ENCODE assay signal across 8 mouse cellular contexts in genomic region chr12:112510733-112511372, GRCm38 (mm10). TPM values are rescaled to one million over a fixed set of nuclear protein-coding genes. Genes with fewer than 3 reads are reported as not detected.
DNase-seq lines count a peak whose midpoint lies in the region; ATAC-seq and TF ChIP-seq lines count a peak whose summit lies in the region.

No protein-coding gene starts in this region.

- peak; percentile 59 for DNase-seq in adrenal gland, adult 2 months
- DNase-seq in adrenal gland, adult 8-10 months = no peak
- DNase-seq in left cerebral cortex, postnatal 4 days = peak; percentile 54
- DNase-seq in gastrocnemius, postnatal 36 days = no peak

- intact Hi-C loops in left cerebral cortex, postnatal 4 days (cut with DNase I) = no loop called here
- intact Hi-C loops in gastrocnemius, postnatal 36 days (cut with DNase I) = no loop called here

- H3K4me1 ChIP-seq in E14TG2a.4 (replicated peaks; ENCODE audit: low read depth, low read length) = peaks cover 28% of the 10 kb centered on the region
- H3K4me1 ChIP-seq in embryonic facial prominence, embryonic 12.5 days = 0 out of 2 replicates have a peak, but pooled peaks cover 2% of the 10 kb centered on the region
- H3K4me1 ChIP-seq in hindbrain, embryonic 13.5 days (replicated peaks) = peaks cover 62% of the 10 kb centered on the region
- peaks cover 41% of the 10 kb centered on the region for H3K4me1 ChIP-seq in neural tube, embryonic 14.5 days (ENCODE audit: control insufficient read depth, insufficient read depth, low read length)

- H3K9me3 ChIP-seq in E14TG2a.4 (ENCODE audit: low read length) = no peaks in the 10 kb centered on the region
- H3K9me3 ChIP-seq in embryonic facial prominence, embryonic 12.5 days = no peaks in the 10 kb centered on the region
- no peaks in the 10 kb centered on the region for H3K9me3 ChIP-seq in hindbrain, embryonic 13.5 days
- H3K9me3 ChIP-seq in neural tube, embryonic 14.5 days (ENCODE audit: control insufficient read depth, low read length) = no peaks in the 10 kb centered on the region

- H3K36me3 ChIP-seq in E14TG2a.4 (ENCODE audit: insufficient read depth, low read length) = no peaks in the 10 kb centered on the region
- no peaks in the 10 kb centered on the region for H3K36me3 ChIP-seq in embryonic facial prominence, embryonic 12.5 days
- no peaks in the 10 kb centered on the region for H3K36me3 ChIP-seq in hindbrain, embryonic 13.5 days
- H3K36me3 ChIP-seq in neural tube, embryonic 14.5 days (ENCODE audit: control insufficient read depth, insufficient read depth, low read length) = no peaks in the 10 kb centered on the region

- no peak for TF ChIP-seq CTCF in E14TG2a.4 (conservative IDR thresholded peaks at IDR 0.05; ENCODE audit: low read length)

- peak overlapping the region; percentile 65 for H3K4me2 ChIP-seq in embryonic facial prominence, embryonic 12.5 days (replicated peaks)
- peak overlapping the region; percentile 72 for H3K4me2 ChIP-seq in hindbrain, embryonic 13.5 days
- H3K4me2 ChIP-seq in neural tube, embryonic 14.5 days (ENCODE audit: low read depth, low read length) = peak overlapping the region; percentile 63

- no peak overlapping the region for H3K27ac ChIP-seq in embryonic facial prominence, embryonic 12.5 days
- H3K27ac ChIP-seq in hindbrain, embryonic 13.5 days = peak overlapping the region; percentile 87
- peak overlapping the region; percentile 74 for H3K27ac ChIP-seq in neural tube, embryonic 14.5 days (ENCODE audit: low read depth, low read length)

- H3K9ac ChIP-seq in embryonic facial prominence, embryonic 12.5 days = no peak overlapping the region
- H3K9ac ChIP-seq in hindbrain, embryonic 13.5 days = peak overlapping the region; percentile 70
- peak overlapping the region; percentile 69 for H3K9ac ChIP-seq in neural tube, embryonic 14.5 days (replicated peaks; ENCODE audit: low read depth, low read length)

- ATAC-seq in embryonic facial prominence, embryonic 12.5 days (ENCODE audit: insufficient number of reproducible peaks, insufficient read depth, low FRiP score, low TSS enrichment) = peak; percentile 75
- peak; percentile 67 for ATAC-seq in hindbrain, embryonic 13.5 days (ENCODE audit: low FRiP score)
- ATAC-seq in neural tube, embryonic 14.5 days (ENCODE audit: low read depth) = peak; percentile 71

- H3K27me3 ChIP-seq in E14TG2a.4 (ENCODE audit: insufficient read depth, low read length) = peaks cover 50% of the 10 kb centered on the region
- peaks cover 29% of the 10 kb centered on the region for H3K27me3 ChIP-seq in embryonic facial prominence, embryonic 12.5 days
- peaks cover 47% of the 10 kb centered on the region for H3K27me3 ChIP-seq in hindbrain, embryonic 13.5 days
- H3K27me3 ChIP-seq in neural tube, embryonic 14.5 days (ENCODE audit: control insufficient read depth, insufficient read depth, low read length) = no peaks in the 10 kb centered on the region

- peak overlapping the region; percentile 78 for H3K4me3 ChIP-seq in E14TG2a.4 (replicated peaks; ENCODE audit: low read length)
- peak overlapping the region; percentile 35 for H3K4me3 ChIP-seq in embryonic facial prominence, embryonic 12.5 days
- peak overlapping the region; percentile 46 for H3K4me3 ChIP-seq in hindbrain, embryonic 13.5 days
- H3K4me3 ChIP-seq in neural tube, embryonic 14.5 days (ENCODE audit: low read depth, low read length) = peak overlapping the region; percentile 40

- 3% methylated on average over 62 of the region's 62 CpGs for WGBS in embryonic facial prominence, embryonic 12.5 days
- WGBS in hindbrain, embryonic 13.5 days = 3% methylated on average over 62 of the region's 62 CpGs
- WGBS in neural tube, embryonic 14.5 days = 1% methylated on average over 62 of the region's 62 CpGs

RNA-seq across cellular contexts. Expression of gene Tmem179, which starts 5.7 kb away (rescaled TPM):
- total RNA-seq in adrenal gland, adult 2 months (2021) = 10 to 100 TPM in 1 of 2 experiments, 1 to 10 TPM in 1; 2.7 to 10.5 TPM
- 6.1 and 8.8 TPM in 2 replicates for polyA plus RNA-seq in adrenal gland, adult 2 months (2012; rRNA removed)
- 10 to 100 TPM in 2 of 4 experiments, 1 to 10 TPM in 2; 9.5 to 15.5 (median 10.5) TPM for total RNA-seq in adrenal gland, adult 8-10 months (2022)
- polyA plus RNA-seq in embryonic facial prominence, embryonic 12.5 days (2016; fragmentation: Nextera tagmentation; extraction: Ambion mirVana) = 1.9 and 2.8 TPM in 2 replicates
- polyA plus RNA-seq in hindbrain, embryonic 13.5 days (2015; fragmentation: Nextera tagmentation; extraction: Ambion mirVana) = 40.8 and 44.4 TPM in 2 replicates
- 10 to 100 TPM; 83.6 to 91.1 TPM for total RNA-seq in left cerebral cortex, postnatal 4 days (2021)
- polyA plus RNA-seq in neural tube, embryonic 14.5 days (2014; fragmentation: Nextera tagmentation; extraction: Ambion mirVana) = 52.3 and 63.3 TPM in 2 replicates
- total RNA-seq in gastrocnemius, postnatal 36 days (2021) = not detected

RNA-seq across cellular contexts. Expression of gene A530016L24Rik, which starts 21.6 kb away (rescaled TPM):
- 10 to 100 TPM; 40.0 to 45.4 TPM for total RNA-seq in adrenal gland, adult 2 months (2021)
- polyA plus RNA-seq in adrenal gland, adult 2 months (2012; rRNA removed) = 61.5 and 92.3 TPM in 2 replicates
- 10 to 100 TPM; 15.9 to 41.5 (median 18.6) TPM for total RNA-seq in adrenal gland, adult 8-10 months (2022)
- polyA plus RNA-seq in embryonic facial prominence, embryonic 12.5 days (2016; fragmentation: Nextera tagmentation; extraction: Ambion mirVana) = 0.13 TPM in 1 of 2 replicates, not detected in the other
- polyA plus RNA-seq in hindbrain, embryonic 13.5 days (2015; fragmentation: Nextera tagmentation; extraction: Ambion mirVana) = 0.12 TPM in 1 of 2 replicates, not detected in the other
- total RNA-seq in left cerebral cortex, postnatal 4 days (2021) = under 1 TPM; 0.74 to 0.95 TPM
- polyA plus RNA-seq in neural tube, embryonic 14.5 days (2014; fragmentation: Nextera tagmentation; extraction: Ambion mirVana) = 0.08 and 0.21 TPM in 2 replicates
- 1 to 10 TPM; 1.1 to 1.3 TPM for total RNA-seq in gastrocnemius, postnatal 36 days (2021)

Comparison
In these comparisons a context has a peak if more than half of its experiments do, and no peak if none do; other contexts are left out.
1. DNase-seq: peak in adrenal gland, adult 2 months (single experiment) and left cerebral cortex, postnatal 4 days (single experiment); none in adrenal gland, adult 8-10 months (single experiment) and gastrocnemius, postnatal 36 days (0 of 2).
2. RNA of gene Tmem179, which starts 5.7 kb away (total RNA-seq): 83.6 to 91.1 TPM in left cerebral cortex, postnatal 4 days; 9.5 to 15.5 TPM in adrenal gland, adult 8-10 months, 2.7 to 10.5 TPM in adrenal gland, adult 2 months and not detected in gastrocnemius, postnatal 36 days; every median in the first group is over 4 times any median in the second.
3. RNA of gene A530016L24Rik, which starts 21.6 kb away (total RNA-seq): 40.0 to 45.4 TPM in adrenal gland, adult 2 months and 15.9 to 41.5 TPM in adrenal gland, adult 8-10 months; 1.1 to 1.3 TPM in gastrocnemius, postnatal 36 days and 0.74 to 0.95 TPM in left cerebral cortex, postnatal 4 days; every median in the first group is over 4 times any median in the second.
4. Peak in every context shown above with its lines, with median percentiles within 50 percentile points of each other: H3K4me3 ChIP-seq, ATAC-seq and H3K4me2 ChIP-seq.